Mouse (Mus musculus): ENCODE data around the gene Fjx1.

- TF ChIP-seq POLR2A (IDR thresholded peaks at IDR 0.05; ENCODE audit: insufficient read depth, low read depth, low read length) (no peak), CTCF (IDR thresholded peaks at IDR 0.05; ENCODE audit: insufficient read depth, low read depth, low read length) (no peak)
These were observed 47.8 kb upstream of the Fjx1 start for GRCm38 (mm10) chr2:102500001-102500689.

Measured in olfactory bulb, adult 2 months (tissue).